Mouse (Mus musculus) heart, postnatal 0 days (tissue): ENCODE measurements around the gene Ybx3.

Source experiments
- CTCF ChIP-seq: IDR thresholded peaks from 2 replicates; pipeline ENCODE4 v1.5.1; 2016; ENCODE audit warnings: antibody characterized with exemption, control low read depth, low read depth
- EP300 ChIP-seq: IDR thresholded peaks from 2 replicates; pipeline ENCODE4 v1.6.1; 2016; ENCODE audit warnings: antibody characterized with exemption, low read depth

DNA sequence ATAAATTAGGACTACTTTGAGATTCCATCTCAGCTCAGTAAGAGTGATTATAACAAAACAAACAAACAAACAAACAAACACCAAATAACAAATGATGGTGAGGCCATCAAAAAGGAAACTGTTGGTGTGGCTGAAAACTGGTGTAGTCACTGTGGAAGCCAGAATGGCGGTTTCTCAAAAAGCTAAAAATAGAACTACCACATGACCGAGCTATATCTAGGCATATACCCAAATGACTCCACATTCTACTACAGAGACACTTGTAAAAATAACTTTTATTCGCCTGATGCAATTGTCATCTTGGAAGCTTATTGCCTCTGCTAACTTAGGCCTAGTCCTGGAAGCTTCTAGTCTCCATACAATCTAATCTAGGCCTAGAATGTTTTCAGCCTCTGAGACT lies 16.0 kb upstream of the Ybx3 start:
- no peak for TF ChIP-seq CTCF
- TF ChIP-seq EP300, result no peak
